Mouse (Mus musculus): Measurements from ENCODE around the gene H2-T23.
"Not testable (repeated sequence)": the region's sequence is repeated elsewhere in the genome, so short reads cannot be mapped to it uniquely, and the experiment has no call there.

The H2-T23 gene

GRCm38 (mm10) chr17:36032351-36032875, at the start of gene H2-T23:
Gene H2-T23, minus strand, starts transcription at chr17:36032855.
- DNase-seq (ENCODE audit: low read depth, low spot score) = peak; percentile 86

GRCm38 (mm10) chr17:36081901-36082300, 49.2 kb upstream of the H2-T23 start:
- DNase-seq (ENCODE audit: low read depth, low spot score) = not testable (repeated sequence)

GRCm38 (mm10) chr17:36060829-36061228, 28.2 kb upstream of the H2-T23 start:
- DNase-seq (ENCODE audit: low read depth, low spot score) = peak; percentile 84

GRCm38 (mm10) chr17:36058362-36058761, 25.7 kb upstream of the H2-T23 start, which contains the start of gene Gm11127:
Gene Gm11127, minus strand, starts transcription at chr17:36058371.
- not testable (repeated sequence) for DNase-seq (ENCODE audit: low read depth, low spot score)

GRCm38 (mm10) chr17:36057927-36058326, 25.3 kb upstream of the H2-T23 start:
- not testable (repeated sequence) for DNase-seq (ENCODE audit: low read depth, low spot score)

- DNase-seq (ENCODE audit: low read depth, low spot score) = no peak
Observed at GRCm38 (mm10) chr17:36043286-36043685, 10.6 kb upstream of the H2-T23 start.

GRCm38 (mm10) chr17:36042610-36043169, 10.0 kb upstream of the H2-T23 start, which contains the start of the genes H2-T22 and Gm6034:
Gene H2-T22, minus strand, starts transcription at chr17:36042747.
Gene Gm6034, plus strand, starts transcription at chr17:36042961.
- DNase-seq (ENCODE audit: low read depth, low spot score) = peak; percentile 97

GRCm38 (mm10) chr17:36042055-36042454, 9.4 kb upstream of the H2-T23 start:
- DNase-seq (ENCODE audit: low read depth, low spot score) = not testable (repeated sequence)

- not testable (repeated sequence) for DNase-seq (ENCODE audit: low read depth, low spot score)
Observed at GRCm38 (mm10) chr17:36040604-36041003, 7.9 kb upstream of the H2-T23 start.

- DNase-seq (ENCODE audit: low read depth, low spot score) = peak; percentile 34
Observed at GRCm38 (mm10) chr17:36036126-36036525, 3.5 kb upstream of the H2-T23 start.

GRCm38 (mm10) chr17:36035010-36035638, 2.5 kb upstream of the H2-T23 start:
- DNase-seq (ENCODE audit: low read depth, low spot score) = peak; percentile 71

GRCm38 (mm10) chr17:36034524-36034923, 1.9 kb upstream of the H2-T23 start:
- DNase-seq (ENCODE audit: low read depth, low spot score) = not testable (repeated sequence)

- DNase-seq (ENCODE audit: low read depth, low spot score) = peak; percentile 79
Observed at GRCm38 (mm10) chr17:36031583-36032331, 898 bp downstream of the H2-T23 start.

- not testable (repeated sequence) for DNase-seq (ENCODE audit: low read depth, low spot score)
Observed at GRCm38 (mm10) chr17:36030703-36031582, 1.7 kb downstream of the H2-T23 start.

GRCm38 (mm10) chr17:36030046-36030702, 2.5 kb downstream of the H2-T23 start:
- DNase-seq (ENCODE audit: low read depth, low spot score) = peak; percentile 32

- no peak for DNase-seq (ENCODE audit: low read depth, low spot score)
Observed at GRCm38 (mm10) chr17:36028879-36029619, 3.6 kb downstream of the H2-T23 start.

GRCm38 (mm10) chr17:36027663-36028062, 5.0 kb downstream of the H2-T23 start:
- no peak for DNase-seq (ENCODE audit: low read depth, low spot score)

- DNase-seq (ENCODE audit: low read depth, low spot score) = no peak
Observed at GRCm38 (mm10) chr17:36025901-36026300, 6.8 kb downstream of the H2-T23 start.

GRCm38 (mm10) chr17:36025197-36025596, 7.5 kb downstream of the H2-T23 start:
- DNase-seq (ENCODE audit: low read depth, low spot score) = no peak

All from CD4-positive helper T cell, adult 2 months (primary cell).